Mouse (Mus musculus) telencephalon, adult 2 months (tissue): ENCODE measurements around the gene Eml6.
"Not testable (repeated sequence)": the region's sequence is repeated elsewhere in the genome, so short reads cannot be mapped to it uniquely, and the experiment has no call there.

Experiments used
- DNase-seq: peaks from one replicate; pipeline ENCODE4 v3.0.0-alpha.2; 2011; ENCODE audit warnings: low read depth, low spot score

Eml6 gene

GRCm38 (mm10) chr11:29840606-29841227 lies 185.1 kb downstream of the Eml6 start:
- DNase-seq: no peak

- DNase-seq: no peak
Observed at GRCm38 (mm10) chr11:29839781-29840180, 186.1 kb downstream of the Eml6 start.

- no peak for DNase-seq
Observed at GRCm38 (mm10) chr11:29837066-29837465, 188.8 kb downstream of the Eml6 start.

- DNase-seq: no peak
Observed at GRCm38 (mm10) chr11:29827729-29828128, 198.1 kb downstream of the Eml6 start.

DNA sequence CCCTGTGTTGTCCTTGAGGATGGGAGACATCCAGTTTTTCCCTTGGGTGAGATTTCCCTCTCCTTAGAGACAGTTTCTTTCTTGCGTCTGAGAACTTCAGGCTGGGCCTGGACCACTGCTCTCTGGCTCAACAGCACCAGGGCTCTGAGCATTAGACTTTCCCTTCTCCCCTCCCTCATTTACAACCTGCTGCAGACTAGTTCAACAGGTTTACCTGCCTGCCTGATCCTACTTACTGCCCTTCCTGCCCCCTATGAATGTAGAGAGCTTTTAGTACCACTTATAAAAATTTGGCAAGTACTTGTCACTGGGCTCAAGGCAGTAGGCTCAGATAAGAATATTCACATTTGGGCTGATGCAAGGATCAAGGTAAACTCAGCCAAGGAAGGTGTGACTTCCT lies 199.8 kb downstream of the Eml6 start:
- DNase-seq: no peak

DNA sequence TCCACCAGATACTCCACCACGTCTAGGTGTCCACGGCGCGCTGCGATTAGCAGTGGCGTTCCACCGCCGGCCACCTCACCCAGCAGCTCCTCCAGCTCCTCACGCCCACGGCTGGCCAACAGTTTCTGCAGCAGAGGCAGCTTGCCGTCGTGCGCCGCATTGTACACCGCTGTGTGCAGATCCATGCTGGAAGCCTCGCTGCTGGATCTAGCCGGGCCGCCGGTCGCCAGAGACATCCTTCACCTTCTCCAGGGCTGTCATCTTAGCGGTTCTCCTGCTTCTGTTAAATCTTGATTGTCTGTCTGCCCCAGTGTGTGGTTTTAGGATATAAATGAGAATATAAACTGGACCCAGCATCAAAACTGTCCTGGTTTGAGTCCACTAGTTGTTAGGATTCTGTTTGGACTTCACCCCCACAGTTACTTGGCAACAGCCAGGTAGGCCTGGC lies 200.5 kb downstream of the Eml6 start, which contains the start of gene 4931440F15Rik:
Gene 4931440F15Rik, minus strand, starts transcription at position 398 of the 448 bp plus-strand sequence.
- DNase-seq: not testable (repeated sequence)

DNA sequence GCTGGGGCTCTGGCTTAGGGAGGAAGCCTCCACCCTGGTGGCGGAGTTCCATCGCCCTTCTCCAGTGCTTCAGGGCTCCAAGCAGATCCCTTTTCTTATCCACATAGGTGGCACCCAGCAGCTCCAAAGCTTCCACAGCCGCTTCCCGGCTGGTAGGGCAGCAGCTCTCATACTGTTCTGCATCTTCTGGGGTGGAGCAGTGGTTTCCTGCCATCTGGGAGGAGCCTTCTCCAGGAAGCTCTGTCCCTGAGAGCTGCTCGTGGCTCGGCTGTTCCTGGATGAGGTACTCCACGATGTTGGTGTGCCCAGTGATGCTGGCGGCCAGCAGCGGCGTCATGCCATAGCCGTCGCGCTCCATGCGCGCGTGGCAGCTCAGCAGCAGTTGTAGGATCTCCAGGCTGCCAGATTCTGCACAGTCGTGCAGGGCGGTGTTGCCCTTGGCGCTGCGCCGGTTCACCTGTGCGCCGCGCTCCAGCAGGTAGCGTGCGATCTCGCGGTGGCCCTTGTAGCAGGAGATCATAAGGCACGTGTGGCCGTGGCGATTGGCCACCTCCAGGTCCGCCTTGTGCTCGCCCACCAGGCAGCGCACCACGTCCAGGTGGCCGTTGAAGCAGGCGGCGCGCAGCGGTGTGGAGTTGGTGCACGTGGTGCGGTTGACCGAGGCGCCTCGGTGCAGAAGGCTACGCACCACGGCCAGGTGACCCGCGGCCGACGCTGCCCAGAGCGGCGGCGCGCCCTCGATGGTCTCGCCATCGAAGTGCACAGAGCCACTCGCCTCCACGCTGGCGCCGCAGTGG lies 201.2 kb downstream of the Eml6 start:
- DNase-seq: not testable (repeated sequence)

DNA sequence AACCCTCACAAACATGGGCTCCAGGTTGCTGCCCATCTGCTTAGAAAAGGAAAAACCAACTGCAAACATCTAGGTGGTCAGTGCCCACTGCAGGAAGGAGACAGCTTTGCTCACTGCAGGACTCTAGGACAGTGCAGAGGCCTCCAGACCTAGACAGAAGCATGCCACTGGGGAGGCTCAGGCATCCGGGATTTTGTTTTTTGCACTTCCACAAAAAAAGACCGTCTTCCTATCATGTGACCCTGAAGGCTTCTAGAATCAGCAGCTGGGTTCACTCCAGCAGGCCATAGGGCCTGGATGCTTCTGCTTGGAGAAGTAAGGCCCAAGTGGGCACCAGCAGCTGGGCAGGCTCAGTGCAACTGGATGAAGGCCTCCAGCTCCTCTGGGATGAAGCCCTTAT lies 202.7 kb downstream of the Eml6 start:
- no peak for DNase-seq

DNA sequence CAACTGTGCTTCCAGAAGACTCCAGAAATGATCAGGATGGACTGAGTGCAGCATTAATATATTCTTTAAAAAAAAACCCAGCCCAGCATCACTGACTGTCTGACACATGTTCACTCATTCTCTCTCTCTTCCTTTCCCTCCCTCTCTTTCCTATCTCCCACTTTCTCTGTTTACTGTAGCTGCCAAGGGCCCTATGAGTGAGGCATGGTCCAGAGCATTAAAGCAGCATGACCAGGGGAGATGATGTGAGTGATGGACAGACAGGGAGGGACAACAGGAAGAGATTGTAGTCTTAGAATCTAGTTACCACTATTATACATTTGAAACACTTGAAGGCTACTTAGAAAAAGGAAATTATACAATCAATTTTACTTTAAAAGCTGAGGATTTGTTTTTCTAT lies 210.2 kb downstream of the Eml6 start:
- no peak for DNase-seq

DNA sequence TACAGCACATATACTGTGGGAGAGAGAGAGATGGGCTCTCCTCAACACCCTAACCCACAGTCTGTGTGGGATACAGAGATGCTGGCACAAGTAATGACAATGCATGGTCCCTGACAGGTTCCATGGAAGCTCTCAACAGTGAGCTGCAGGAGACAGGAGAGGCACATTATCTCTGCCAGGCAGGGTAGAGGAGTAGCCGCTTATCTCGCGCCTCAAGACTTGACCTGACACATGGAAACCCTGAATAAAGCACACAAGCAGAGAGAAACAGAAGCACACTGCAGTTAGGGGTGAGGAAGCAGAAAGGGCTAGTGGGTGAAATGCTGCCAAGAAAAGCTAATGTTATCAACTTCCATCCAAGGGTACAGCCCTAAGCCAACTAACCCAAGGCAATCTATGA lies 210.6 kb downstream of the Eml6 start:
- DNase-seq: no peak

DNA sequence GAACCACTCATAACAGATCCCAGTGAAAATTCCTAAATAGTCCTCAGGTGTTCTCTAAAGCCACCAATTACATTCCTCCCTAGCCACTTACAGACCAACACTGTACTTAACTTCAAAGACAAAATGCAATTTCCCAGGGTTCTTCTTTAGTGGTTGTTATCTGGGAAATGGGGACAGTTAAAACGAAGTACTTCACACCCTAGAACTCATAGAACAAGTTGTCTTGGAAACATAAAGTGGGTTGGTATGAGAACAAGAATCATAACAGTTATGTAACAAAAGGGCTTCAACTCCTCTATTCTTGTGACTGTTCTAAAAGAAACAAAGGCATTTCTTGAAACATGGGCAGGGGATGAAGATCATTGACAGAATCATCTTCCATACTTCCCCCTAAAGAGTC lies 212.6 kb downstream of the Eml6 start:
- peak; percentile 51 for DNase-seq

GRCm38 (mm10) chr11:29812475-29812874 lies 213.4 kb downstream of the Eml6 start:
- DNase-seq: no peak

DNA sequence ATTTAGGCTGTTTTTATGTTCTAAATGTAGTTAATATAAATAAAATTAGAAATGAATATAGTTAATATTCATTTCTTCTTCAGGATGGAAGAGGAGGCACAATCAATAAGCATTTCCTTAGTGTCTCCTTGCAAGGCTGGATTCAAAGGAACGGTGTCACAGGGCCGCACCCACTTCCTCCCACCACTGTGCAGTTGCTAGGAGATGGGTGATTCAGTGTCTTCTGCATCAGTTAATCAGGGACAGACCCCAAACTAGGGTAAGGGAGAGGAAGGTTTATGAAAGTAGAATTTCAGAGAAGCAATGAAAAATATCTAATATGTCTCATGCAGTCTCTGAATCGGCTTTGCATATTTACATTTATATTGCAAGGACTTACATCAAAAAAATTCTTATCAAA lies 215.5 kb downstream of the Eml6 start:
- no peak for DNase-seq

DNA sequence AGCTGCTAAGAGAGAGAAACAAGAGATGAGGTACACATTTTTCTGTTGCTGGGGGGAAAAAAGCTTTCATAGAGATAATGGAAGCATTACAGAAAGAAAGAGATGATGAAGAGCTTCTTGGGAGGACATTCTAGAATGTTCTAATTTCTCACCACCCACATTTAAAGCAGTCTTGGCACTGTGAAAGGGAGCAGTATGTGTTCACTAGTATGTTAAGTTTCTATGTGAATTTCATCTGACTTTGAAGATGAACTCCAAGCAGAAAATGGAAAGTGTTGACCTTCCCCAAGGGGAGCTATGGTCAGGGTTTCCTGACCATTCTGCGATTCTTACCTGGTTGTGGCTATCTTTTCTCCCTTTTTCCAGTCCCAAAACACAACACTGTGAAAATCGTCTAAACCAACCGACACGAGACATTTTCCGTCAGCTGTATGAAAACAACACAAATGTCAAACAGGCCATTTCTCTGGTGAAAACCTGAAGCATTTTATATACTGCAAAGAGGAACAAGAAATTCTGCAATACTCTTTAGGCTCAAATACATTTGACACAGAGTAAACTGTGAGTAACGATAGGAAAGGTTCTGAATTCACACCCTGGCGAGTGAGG lies 216.7 kb downstream of the Eml6 start:
- DNase-seq: peak; percentile 65

DNA sequence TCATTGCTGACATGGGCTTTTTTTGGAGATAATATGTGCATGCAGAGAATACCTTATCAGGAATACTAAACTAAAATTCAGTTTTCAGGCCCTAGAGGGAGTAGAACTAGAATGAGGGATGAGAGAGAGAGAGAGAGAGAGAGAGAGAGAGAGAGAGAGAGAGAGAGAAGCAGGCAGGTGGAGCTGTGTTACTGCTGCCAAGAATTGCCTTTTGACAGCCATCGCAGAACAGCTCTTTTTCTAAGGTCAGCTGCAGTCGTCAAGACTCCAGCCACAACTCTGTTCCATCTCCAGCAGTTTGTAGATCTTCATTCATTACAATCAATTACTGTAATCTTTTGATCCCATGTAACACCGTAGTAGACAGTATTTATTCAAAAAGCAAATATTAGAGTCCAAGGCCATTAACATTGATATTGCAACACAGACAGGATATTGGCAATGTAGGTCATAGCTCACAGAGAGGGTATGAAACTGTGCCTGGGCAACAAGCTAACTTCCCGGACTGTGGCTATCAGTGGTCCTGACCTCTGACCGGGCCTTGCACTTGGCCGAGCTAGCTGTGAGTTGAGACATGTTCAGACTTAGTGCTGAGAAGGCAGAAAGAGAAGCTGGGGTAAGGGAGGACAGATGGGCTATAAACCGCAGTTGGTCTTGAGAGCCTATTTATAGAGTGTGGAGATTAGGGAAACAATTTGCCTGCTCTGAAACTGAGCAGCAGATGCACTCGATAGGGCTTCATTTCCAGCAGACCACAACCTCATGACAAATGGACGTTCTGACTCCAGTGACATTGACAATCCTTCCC lies 217.5 kb downstream of the Eml6 start:
- DNase-seq: no peak

DNA sequence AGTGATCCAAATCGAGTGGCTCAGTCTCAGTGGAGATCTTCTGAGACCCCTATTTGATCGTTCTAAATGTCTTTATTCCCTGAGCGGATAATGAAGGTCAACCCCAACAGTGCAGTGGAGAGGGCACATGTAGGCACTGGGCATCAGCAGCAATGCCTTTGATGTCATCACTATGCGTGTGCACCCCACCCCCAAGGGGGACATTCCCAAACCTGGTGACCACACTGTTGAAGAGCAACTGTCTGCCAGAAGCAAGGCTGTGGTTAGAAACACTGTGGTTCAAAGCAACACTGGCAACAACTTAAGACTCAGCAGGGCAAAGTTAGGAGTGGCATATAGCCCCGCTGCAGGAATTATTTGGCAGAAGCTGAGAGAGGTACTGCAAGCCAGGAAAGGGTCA lies 218.5 kb downstream of the Eml6 start:
- DNase-seq: no peak

DNA sequence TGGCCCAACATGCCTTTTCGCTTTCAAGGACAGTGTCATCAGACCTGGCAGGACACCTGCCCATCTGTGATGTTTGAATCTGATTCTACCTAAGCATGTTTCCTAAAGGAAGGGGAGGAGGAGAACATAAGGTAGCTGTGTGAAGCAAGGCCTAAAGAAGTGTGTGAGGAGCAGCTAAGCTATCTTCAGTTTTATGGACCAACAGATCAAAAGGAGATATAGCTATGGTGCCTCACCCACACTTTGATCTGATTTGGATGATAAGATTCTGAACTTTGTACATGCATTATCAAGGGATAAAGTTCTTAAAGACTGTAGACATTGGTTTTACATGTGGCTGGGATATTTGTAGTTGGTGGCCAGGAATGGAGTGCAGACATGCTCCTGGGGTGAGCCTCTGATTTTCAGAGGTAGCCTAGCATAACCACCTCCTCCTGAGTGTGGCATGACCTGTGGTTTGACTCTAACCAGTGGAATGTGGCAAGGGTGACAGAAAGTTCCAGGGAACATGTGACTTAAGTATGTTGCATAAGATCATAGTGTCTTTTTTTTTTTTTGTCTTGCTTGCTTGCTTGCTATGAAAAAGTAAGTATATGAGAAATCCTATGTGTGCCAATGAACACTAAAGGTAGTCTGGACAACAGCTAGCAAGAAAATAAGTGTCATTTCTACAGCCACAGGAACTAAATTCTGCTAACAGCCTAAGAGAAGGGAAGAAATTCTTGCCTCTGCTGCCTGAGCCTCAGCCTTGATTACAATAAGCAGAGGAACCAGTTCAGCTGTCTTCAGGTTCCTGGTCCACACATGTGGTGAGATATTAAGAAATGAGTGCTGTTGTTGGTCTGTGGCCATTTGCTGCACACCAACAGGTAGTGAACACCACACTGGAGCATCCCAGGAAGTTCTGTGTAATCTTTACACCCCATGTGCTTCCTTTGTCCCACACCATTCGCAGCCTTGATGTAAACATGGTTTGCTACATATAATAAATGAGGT lies 224.1 kb downstream of the Eml6 start:
- DNase-seq: no peak

DNA sequence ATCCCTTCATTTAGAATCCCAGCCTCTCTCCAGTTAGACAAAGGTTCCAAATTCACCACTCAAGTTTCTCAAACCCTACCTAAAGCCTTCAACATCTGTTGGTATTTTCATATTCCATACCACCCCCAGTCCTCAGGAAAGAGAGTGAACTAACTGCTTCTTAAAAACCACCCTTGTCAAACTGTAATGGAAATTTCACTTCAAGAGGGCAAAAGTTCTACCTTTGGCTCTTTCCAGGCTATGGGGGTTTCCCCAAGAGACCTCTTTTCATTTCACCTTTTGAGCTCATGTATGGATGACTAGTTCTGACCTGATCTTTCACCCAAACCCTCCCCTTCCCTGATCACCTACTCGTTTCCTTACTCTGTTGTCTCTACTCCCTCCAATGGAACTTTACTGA lies 226.0 kb downstream of the Eml6 start:
- DNase-seq: no peak

GRCm38 (mm10) chr11:29795106-29795505 lies 230.7 kb downstream of the Eml6 start:
- peak; percentile 78 for DNase-seq

- no peak for DNase-seq
Observed at GRCm38 (mm10) chr11:29794475-29794874, 231.4 kb downstream of the Eml6 start.

- DNase-seq: no peak
Observed at GRCm38 (mm10) chr11:29790796-29791195, 235.0 kb downstream of the Eml6 start.
